Mouse (Mus musculus) embryo, embryonic 10.5 days (tissue): ENCODE measurements around the gene Areg.

Source experiments
- DNase-seq: peaks from one replicate; pipeline ENCODE4 v3.0.0-alpha.2; 2015; ENCODE audit warnings: low spot score

The Areg gene

DNA sequence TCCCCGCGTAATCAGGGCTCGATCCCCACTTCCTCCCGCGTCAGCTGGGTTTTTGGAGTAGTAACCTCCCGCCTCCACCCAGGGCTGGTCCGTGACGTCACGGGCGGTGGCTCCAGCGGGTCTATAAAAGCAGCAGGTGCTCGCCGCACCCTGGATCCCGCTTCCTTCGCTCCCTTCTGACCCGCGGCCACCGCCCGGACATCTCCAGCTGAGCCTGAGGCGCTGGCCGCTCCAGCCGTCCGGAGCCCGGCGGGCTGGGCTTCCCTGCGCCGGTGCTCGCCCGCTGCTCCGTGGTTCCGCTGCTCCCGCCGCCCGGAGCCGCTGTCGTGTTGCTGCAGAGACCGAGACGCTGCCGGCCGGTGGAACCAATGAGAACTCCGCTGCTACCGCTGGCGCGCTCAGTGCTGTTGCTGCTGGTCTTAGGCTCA is at the start of gene Areg:
TSS of gene Areg (plus strand) at position 154 of the 428 bp plus-strand sequence.
- DNase-seq, result peak; percentile 64

DNA sequence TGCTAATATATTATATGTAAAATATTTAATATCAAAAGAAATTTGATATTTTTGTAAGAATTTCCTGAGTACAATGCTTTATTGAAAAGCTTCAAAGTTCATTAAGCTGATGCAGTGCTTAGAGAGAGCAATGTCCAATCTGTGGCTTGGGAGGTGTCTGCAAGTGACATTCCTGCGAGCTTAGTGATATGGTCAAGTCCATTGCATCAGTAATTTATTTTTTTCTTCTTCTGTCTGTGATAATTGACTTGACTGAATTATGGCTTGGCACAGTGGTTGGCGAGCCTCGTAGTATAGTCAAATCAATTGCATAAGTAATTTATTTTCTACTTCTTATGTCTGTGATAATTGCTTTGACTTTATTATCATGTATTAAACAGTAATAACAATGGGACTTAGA is 49.1 kb upstream of the Areg start:
- DNase-seq, result no peak

DNA sequence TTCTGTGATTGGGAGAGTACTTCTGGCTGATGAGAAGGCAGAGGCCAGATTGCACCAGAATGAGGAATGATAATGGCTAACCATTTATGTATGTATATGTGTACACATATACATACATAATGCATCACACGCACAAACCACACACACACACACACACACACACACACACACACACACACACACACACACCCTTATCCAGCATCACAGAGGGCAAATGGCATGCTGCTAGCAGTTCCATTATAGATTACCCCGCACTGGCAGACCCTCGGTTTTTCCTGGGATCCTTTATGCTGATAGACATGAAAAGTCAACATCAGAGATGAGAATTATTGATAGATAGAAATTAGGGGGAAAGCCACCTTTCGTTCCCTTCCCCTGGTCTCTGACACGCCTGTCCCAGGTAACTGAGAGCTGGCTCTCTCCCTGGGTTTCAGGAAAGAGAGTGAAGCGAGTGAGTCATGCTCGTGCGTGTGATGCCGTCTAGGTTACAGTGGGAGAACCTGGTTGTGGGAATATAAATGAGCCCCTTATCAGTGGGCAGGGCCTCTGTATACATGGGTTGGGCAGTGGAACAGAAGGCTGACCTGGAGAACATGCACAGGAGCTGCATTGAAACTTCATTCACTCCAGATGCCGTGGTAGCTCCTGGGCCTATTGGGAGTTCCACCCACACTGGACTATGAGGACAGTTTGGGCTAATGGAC is 41.3 kb upstream of the Areg start:
- DNase-seq, result no peak

DNA sequence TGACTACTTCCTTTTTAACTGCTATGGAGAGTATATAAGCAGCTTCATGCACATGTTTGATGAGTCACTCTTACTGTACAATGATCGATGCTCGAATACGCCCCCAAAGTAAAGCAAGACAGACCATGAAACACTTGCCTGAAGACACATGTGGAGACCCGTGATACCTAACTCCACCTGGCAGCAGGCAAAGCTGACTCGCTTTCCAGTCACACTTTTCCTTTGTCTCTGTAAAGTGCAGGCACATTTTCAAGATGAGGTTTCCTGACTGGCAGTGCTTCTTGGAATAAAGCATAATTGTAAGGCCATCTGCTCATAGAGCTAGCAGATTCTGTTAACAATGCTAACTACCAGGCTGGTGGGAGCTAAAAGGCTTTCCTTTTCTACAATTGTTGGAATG is 37.7 kb upstream of the Areg start:
- no peak for DNase-seq

DNA sequence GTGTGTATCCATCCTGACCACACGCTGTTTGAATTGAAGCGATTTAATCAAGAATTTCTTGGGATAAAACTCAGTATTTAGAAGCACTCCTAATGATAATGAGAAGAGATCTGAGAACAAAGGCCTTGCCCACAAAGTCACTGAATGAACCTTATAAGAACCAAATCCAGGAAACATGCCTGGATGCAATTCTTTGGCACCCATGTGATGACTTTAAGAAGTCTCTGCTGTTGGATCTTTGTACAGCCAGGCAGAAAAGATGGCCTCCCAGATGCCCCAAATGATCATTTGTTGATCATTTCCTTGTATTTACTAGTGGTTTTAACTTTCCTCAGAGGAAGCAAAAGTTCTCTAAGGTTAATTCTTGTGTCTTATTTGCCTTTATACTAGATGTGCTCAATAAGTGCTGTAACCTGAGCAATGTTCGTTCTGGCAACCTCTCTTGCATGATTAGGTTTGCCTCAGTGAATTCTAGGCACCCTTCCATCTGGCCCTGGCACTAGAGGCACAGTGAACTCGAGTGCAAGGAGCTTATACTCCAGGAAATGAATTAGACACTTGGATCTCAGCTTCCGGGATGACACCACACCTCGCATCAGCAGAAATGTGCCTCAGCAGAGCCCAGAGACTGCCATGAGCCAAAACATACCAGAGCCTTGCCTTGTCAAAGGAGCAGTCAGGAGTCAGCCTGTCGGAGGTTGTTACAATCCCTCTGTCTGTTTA is 35.3 kb upstream of the Areg start:
- DNase-seq, result no peak

DNA sequence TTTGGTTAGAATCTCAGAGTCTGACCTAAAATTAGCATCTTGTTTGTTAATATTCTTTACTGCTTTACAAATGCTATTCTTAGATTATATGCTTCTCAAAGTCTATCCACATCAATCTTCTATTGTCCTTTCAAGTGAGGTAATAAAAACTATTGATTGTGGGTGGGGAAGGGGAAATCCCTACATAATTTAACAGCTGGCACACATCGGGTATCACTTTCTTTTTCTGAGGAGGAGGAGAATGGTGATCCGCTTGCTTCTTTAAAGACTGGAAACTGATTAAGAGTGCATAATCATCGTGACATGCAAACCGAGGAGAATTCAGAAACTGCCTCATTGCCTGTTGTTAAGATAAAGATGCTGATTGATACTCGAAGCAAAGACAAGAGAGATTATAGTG is 33.2 kb upstream of the Areg start:
- DNase-seq, result no peak

DNA sequence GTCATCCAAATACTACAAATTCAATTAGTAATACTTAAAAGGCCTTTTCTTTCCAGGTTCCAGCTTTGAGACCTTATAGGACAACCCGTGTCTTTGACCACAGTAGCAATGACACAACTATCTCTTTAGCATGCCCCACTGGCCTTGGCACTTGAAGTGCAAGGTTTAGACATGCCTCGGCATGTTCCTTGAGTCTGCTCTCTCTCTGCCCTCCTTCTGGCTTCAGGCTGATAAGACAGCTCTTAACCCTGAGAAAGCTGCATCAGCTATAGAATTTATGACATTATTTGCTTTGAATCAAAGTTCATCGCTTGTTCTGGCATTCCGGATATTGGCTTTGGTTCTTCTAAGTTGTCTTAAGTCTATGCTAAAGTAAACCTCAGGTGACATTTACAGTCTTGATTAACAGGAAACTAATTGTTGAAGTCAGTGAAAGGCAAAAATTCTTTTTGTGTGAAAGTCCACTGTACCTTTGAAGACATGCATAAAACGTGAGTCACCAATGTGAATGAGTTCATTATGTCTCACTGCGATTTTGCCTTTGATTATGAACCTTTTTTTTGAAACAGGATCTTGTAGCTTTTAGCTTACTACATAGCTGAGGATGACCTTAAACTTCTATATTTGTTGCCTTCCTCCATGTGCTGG is 29.3 kb upstream of the Areg start:
- no peak for DNase-seq

DNA sequence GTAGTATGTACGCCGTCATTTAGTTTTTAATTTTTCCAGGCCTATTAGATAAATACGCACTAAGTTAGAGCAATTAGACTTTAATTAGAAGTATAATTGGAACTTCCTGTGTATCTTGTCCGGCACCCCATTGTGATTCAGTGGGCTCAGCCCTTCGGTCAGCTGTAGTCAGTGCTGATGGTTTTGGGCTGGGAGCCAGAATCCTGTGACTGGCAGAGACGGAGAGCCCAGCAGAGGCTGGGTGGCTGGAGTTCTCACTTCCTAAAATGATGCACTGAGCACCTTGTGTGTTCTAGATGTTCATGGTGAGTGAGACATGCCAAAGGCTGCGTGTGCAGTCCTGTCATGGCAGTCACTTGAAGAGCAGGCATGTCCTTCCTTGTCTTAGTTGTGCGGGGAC is 28.4 kb upstream of the Areg start:
- no peak for DNase-seq

DNA sequence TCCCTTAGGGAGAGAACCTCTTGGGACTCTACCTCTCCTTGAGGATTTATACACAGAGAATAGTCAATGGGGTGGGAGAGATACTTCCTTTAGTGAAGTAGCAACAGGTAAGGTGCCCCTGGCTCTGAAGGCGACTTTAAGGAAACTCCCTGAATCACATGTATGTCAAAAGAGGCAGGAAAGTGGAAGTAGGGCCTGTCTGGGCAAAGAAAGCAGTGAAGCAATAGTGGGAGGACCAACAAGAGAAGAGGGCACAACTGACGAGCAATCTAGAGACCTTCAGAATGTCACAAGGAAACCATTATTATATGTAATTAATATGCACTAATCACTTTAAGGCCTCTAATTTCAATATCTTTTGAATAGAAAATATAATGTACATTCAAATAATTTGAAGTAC is 25.4 kb upstream of the Areg start:
- DNase-seq, result no peak

DNA sequence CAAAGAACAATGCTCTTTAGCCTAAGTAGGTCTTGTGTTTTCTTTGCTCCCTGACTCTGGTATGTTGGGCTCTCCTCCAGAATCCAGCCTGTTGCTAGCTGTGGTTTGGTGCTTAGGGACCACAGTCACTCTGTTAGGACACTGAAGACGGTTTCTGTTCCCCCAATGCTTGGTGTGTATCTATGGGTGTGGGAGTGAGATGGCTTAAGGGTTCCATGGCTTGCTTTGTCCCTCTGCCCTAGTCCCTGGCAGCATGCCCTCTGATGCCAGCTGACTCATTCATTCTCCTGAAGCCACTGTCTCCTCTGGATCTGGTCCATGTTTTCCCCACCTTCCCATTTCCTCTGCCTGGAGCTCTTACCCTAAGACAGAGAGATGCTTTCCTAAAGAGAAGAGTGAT is 24.8 kb upstream of the Areg start:
- no peak for DNase-seq

DNA sequence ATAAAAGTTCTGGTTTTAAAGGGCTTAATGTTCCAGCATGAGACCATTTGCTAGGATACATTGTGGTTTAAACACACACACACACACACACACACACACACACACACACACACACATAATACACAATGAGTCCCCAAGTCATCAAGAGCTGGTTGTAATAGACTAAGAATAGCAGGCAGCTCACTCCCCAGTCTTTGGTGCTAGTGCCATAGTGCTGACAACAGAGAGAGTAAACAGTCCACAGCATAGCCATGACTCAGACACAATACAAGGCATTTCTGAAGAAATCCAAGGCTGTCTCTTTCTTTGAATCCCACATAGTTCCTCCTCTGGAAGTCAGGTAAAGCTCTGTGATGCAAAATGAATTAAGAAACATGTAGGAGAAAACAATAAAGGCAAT is 20.8 kb upstream of the Areg start:
- DNase-seq, result no peak

DNA sequence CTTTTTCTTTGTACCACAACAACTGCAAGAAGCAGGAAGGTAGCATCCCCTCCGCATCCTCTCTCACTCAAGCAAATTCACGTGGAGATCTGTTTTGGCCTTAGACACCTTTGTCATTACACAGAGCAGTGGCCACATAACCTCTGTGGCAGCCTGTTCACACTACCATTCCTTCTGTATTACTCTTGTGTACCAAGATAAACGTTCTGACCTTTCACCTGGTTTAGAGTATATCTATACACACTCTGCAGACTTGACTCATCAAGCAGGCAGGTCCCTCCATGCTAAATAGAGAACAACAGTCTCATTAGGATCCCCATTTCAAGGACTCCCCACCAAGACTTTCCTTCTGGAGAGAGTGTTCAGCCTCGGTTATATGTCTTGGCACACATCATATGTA is 16.0 kb upstream of the Areg start:
- DNase-seq, result no peak

DNA sequence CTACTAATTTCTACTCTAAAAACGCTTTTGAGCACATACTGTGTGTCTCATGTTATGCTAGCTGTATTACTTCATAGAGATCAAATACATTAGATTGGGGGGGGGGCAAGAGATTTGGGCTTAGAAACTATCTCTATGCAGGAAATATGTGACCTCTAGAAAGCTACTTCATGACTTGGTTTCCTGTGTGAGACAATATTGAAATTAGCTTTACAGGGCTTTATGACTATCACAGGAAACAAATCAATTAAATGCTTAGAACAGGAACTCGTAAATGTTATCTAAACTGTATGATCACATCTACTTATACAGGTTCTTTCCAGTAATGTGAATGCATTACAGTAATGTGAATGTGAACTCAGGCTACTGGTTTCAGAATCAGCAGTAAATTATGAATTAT is 15.3 kb upstream of the Areg start:
- DNase-seq, result no peak

DNA sequence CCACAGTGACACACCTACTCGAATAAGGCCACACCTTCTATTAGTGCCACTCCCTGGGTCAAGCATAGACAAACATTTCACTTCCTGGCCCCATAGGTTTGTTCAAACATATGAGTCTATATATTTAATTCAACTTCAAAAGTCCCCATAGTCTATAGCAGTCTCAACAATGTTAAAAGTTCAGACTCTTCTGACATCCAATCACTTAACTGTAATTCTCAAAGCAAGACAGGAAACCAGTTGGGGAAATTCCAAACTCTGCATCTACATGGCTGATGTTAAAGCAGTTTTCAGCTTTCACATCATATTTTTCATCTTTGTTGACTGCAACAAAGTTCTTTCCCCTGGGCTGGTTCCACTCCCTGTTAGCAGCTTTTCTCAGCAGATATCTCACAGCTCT is 12.8 kb upstream of the Areg start:
- DNase-seq, result no peak

DNA sequence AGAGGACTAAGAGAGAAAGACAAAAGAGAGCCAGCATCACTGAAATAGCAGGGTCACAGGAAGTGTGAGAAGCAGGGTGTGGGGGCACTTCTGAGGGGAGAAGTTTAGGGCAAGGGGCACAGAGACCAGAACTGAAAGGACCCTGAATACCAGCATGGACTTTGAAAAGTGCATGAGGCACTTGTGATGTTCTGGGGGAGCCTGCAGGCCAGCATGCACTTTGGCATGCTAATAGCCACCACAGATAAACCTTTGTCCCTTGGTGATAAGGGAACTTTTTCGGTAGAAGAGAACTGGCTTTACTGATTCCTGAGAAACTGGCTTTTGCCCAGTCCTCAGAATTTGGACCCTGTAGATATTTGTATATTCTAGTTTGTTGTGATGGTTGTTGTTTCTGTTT is 4.4 kb upstream of the Areg start:
- no peak for DNase-seq

DNA sequence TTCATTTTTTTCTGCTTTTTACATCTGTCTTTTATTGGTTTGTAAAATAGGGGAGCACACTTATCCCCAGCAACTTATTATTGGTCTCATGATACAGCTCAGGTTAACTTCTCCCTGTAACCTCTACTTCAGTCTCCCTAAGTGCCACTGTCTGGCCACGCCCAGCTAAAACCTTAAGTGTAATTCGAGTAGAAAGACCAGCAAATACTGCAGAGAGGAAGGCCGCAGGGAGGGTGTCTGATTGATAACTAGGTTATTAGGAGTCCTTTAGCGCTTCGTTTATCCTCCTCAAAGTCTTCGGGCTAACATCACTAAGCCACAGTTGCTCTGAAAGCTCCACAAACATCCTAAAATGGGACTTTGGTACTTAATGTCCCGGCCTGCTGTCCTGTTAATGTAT is 429 bp upstream of the Areg start:
- DNase-seq, result peak; percentile 58

DNA sequence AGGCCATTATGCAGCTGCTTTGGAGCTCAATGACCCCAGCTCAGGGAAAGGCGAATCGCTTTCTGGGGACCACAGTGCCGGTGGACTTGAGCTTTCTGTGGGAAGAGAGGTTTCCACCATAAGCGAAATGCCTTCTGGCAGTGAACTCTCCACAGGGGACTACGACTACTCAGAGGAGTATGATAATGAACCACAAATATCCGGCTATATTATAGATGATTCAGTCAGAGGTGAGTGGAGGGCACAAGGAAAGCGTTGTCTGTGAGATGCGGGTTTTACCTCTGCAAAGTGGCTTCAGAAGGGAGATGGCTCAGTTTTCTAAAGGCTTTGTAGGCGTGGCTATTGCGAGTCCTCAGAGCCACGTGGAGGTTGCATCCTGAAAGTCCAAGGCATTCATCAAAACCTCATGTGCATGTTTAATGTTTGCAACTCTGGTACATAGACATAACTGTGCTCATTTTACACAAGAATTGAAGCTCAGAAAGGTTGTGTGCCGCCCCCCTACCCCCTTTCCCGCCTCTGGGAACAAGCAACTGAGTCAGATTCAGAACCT is 1.6 kb downstream of the Areg start:
- no peak for DNase-seq

DNA sequence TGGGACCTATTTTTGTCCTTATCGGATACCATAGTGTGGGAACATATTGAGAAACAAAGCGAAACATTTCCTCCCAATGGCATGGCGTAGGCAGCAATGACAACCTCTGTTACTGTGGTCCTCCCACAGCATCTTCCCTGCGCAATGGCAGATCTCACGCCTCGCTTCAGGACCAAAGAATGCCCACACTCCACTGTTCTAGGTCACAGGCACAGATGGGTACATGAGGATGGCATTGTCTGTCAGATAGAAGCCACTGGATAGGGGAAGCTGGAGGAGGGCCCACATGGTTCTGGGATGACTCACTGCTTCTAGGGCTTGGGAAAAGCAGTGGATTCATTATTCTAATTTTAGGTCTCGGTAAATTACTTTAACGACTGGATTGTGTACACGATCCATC is 5.6 kb downstream of the Areg start:
- no peak for DNase-seq

DNA sequence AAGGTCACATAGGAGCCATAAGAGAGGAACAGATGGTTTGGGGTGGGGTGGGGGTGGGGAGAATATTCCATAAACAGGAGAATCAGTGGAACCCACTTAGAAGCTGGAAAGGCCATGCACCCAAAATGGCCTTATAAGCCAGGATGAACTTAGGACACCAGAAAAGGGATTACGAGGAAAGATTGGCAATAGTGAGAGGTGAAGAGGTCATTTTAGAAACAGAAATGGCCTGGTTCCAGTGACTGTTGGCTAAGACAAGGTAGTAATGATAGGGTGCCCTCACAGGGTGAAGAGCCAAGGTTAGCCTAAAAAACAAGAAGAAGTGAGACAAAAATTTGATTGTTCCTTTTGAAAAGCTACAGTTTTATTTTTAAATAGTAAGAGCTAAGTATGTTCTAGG is 7.6 kb downstream of the Areg start:
- no peak for DNase-seq

DNA sequence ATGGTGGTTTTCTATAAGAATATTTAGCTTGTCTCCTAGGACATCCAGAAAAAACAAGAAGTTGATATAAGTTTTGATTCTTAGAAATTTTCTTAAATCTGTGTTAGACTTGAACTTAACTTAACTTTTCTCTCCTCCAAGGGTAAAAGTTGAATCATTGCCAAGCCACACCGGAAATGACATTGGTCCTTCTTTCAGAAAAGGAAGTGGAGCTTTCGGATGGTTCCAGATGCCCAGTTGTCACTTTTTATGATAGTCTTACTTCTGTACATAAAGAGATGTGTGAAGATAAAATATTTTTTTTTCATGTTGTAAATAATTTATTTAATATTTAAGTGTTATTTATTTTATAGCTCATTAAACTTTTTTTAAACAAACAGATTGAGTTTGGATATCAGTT is 8.7 kb downstream of the Areg start:
- no peak for DNase-seq

DNA sequence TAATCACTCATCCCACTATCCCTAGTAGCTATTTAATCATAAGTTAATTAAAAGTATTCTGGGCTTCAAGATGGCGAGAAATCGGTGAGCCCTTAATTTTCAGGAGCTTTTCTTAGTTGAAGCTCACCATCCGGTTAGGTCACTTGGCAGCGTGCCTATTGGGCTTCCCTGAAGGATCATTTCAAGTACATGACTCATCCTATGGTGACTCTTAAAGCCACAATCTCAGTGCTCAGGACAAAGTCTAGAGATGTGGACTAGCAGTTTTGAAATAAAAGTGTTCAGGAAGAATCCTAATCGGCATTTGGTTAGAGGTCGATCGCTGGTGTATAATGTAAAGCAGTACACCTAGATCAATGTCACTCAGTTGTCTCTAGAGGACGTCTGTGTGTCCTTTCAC is 17.3 kb downstream of the Areg start:
- DNase-seq, result no peak

DNA sequence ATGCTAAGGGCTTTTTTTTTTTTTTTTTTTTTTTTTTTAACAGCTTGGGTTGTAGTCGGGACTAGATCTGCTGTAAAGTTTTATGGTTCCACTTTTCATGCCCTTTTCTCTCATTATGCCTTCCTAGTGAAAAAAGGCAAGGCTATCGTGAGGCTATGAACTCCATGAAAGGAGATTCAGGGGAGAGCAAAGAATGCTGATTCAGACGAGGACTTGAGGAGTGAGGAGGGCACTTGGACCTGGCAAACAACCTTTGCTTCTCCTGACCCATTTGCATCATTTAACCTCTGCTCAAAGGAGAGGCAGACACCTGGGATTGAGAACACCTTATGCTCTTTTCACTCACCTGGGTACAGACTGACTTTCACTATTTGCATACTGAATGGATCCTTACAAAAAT is 17.8 kb downstream of the Areg start:
- no peak for DNase-seq

DNA sequence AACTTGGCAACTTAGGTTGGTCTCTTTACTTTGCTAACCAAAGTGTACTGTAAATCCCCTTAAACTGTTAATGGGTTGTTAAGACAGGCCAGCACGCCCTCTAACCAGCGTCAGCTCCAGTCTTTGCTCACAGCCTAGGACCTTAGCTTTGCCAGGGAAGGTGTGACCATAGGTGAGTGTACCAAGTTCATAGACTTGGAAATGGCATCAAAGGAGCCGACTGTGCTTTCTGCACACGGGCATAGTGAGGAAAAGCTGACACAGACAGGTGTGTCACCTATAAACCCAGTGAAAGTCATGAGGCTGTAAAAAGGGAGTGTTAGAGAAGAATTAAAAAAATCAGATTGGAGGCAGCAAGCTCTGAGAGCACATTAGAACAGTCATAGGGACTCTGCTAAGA is 23.4 kb downstream of the Areg start:
- no peak for DNase-seq
